Mouse (Mus musculus) right cerebral cortex, postnatal 36 days (tissue): ENCODE data around the gene Rab5c.

Experiments used
- DNase-seq, 2 experiments: peaks; one replicate each; pipeline ENCODE4 v3.0.0; 2022; ENCODE audit warnings: low spot score in 2 of 2, mixed read lengths in 1 of 2

Gene Rab5c

GRCm38 (mm10) chr11:100754021-100754692, 16.1 kb upstream of the Rab5c start:
- peak; percentile 64 to 82 for DNase-seq

DNA sequence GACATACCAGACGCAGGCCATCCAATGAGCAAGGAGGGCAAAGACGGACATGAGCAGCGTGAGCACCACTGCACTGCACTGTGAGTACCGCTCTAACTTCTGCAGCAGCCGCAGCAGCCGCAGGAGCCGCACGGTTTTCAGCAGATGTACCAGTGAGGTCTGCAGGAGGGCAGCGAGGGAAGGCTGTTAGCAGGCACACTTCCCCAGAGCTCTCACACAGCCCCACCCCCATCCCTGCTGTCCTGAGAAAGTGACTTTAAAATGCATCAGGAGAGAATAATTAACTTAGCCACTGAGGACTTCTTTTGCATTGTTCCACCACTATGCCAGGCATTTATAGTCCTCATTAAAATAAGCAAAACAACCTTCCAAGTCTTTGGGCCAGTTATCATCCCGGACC, 14.3 kb upstream of the Rab5c start:
- no peak for DNase-seq

- no peak for DNase-seq
Observed at GRCm38 (mm10) chr11:100750127-100750526, 12.1 kb upstream of the Rab5c start.

- DNase-seq = peak in 1 of 2 experiments; percentile 65
Observed at GRCm38 (mm10) chr11:100749469-100749868, 11.5 kb upstream of the Rab5c start.

DNA sequence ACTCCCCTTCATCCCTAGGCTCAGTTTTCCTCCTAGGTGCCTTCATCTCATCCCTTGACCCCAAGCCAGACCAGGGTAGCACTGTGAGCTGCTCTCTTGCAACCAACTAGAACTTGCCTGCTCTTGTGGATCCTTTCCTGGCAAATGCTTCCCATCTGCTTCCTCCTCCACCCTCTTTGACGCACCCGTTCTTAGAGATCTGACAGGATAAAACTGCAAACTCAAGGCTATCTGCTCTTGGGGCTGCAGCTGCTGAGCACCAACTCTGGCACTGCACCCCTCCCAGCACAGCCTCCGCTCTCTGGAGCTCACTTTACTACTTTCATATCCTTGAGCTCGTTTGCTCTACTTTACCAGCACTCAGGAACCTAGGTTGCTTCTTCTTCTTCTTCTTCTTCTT, 10.6 kb upstream of the Rab5c start:
- peak in 1 of 2 experiments; percentile 53 for DNase-seq

DNA sequence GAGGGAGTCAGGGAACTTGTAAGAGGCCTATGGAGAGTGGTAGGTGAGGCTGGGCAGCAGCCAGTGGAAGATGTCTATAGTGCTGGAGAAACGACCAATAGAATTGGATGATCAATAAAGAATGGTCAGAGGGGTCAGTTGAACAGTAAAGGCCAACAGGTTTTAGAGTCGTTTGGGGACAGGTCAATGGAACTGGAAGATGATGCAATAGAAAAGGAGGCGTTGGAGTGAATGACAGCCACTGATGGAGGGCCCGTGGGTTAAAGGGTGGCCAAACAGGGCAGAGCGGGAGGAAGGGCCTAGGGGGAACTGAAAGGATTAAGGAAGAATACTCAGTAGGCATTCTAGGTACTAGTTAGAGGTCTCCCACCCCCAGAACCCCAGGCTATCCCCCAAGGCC, 9.1 kb upstream of the Rab5c start:
- no peak for DNase-seq

GRCm38 (mm10) chr11:100746546-100746945, 8.5 kb upstream of the Rab5c start:
- DNase-seq = no peak

DNA sequence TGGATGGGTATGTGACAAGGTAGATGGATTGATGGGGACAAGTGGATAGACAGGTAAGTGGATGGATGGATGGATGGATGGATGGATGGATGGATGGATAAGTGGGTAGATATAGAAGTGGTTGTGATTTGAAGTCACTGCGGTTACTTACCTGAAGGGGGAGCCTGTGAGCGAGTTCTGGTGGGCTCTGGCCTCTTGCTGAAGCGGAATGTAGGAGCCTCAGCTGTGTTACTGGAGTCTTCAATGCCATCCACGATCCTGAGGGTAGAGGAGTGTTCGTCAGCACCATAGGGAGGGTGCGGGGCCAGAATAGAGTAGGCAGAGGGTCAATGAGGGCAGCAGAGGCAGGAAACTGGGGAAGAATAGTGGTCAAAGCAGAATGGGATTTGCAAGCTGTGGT, 7.1 kb upstream of the Rab5c start:
- no peak for DNase-seq

DNA sequence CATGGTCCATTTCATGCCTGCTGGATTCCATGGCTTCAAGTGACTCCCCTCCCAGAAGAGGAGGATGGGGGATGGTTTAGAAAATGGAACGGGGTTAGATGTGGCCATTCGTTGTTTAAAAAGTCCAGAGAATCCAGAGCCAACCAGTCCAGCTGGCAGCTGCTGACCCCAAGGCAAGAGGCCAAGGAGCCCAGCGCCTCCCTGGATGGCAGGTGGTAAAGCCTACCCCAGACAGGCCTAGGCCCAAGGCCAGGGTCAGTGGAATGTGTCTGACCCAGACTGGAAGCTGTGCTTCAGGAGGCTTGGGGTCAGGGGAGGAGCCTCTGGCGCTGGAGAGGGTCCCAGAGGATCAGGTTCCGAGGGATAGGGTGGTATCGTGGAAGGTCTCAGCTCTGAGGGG, 3.3 kb upstream of the Rab5c start:
- no peak for DNase-seq

GRCm38 (mm10) chr11:100738749-100739148, 734 bp upstream of the Rab5c start:
- no peak for DNase-seq

DNA sequence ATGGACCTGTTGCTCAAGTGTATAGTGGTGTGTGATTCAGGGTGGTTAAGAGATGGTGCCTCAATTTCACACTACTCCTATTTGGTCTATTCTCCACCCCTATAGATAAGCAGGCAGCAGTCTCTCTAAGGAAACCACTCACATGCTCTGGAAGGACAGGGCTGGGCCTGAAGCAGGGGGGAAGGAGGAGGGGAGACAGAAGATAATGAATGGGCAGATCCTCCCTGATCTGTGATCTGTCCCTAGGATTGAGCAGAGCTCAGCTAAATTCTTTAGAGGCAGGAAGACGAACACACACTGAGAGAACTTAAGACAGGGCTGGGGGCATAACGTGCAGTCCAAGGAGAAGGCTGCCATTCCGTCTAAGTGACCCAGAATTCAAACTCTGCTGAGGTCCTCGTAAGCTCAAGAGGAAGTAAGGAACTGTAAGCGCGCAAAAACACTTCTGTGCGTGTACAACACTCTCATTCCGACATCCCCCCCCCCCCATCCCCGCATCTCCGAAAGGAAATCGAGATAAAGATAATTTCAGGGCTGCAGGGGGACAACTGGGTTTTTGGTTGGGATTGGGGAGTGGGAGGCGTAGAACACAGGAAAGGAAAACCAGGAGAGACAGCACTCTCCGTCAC, 796 bp downstream of the Rab5c start:
- no peak for DNase-seq

- DNase-seq = no peak
Observed at GRCm38 (mm10) chr11:100736746-100737080, 1.3 kb downstream of the Rab5c start.

DNA sequence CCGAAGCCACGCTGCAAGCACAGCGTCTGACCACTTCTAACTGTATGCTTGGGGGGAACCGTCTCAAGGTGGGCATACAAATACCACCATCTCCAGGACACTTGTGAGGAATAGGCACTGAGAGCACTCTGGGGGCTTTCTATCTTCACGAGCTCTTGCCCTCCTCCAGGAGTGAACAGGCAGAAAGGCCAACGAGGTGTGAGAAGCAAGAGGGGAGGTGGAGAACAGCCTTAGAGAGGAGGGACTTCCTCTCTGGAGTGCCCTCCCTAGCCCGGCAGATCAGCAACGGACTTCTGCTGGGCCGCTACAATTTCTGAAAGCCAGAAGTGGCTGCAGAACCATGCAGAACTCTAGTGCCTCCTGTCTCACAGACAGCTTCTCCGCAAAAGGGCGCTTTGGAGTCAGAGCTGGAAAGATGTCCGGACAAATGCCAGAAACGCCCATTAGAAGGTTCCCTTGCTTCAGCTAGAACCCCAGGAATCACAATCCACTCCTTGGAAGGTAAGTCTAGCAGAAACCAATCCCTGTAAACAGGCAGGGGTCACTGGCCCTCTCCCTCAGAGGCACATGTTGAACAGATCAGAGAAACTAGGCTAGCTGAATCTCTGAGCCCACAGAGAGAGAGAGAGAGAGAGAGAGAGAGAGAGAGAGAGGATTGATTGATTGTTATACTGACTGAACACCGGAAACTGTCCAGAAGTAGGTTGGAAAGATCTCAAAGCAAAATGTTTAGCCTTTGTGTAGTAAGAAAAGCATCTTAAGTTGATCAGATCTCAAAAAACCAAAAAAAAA, 1.9 kb downstream of the Rab5c start:
- DNase-seq = no peak

DNA sequence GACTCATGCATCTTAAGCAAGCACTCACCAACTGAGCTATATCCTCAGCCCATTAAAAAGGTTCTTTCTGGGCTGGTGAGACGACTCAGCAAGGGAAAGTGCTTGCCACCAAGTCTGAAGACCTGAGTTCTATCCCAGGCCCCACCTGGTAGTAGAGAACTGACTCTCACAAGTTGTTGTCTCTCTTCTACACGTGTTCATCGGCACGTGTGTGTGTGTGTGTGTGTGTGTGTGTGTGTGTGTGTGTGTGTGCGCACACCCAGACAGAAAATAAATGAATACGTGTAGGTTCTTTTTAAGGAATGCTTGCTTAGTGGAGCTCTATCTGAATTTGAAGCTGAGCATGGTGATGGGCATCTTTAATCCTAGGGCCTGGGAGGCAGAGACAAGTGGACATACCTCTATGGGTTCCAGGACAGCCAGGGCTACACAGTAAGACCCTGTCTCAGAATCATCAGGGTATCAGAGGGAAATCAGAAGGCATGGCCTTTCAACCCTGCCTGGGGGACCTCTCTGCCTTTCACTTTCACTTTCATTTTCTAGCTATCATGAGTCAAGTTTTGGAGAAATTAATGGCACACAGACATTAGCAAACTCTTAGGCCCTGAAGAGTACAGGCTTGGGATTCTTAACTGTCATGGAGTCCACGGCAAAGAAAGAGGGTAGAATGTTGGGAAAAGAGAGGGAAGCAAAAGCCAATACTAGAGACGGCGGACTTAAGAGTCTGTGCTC, 2.7 kb downstream of the Rab5c start:
- DNase-seq = no peak

GRCm38 (mm10) chr11:100730477-100731205, 7.4 kb downstream of the Rab5c start:
- DNase-seq = no peak

- no peak for DNase-seq
Observed at GRCm38 (mm10) chr11:100729976-100730375, 8.0 kb downstream of the Rab5c start.

- DNase-seq = no peak
Observed at GRCm38 (mm10) chr11:100728601-100729000, 9.4 kb downstream of the Rab5c start.

- DNase-seq = no peak
Observed at GRCm38 (mm10) chr11:100727201-100727600, 10.8 kb downstream of the Rab5c start.

DNA sequence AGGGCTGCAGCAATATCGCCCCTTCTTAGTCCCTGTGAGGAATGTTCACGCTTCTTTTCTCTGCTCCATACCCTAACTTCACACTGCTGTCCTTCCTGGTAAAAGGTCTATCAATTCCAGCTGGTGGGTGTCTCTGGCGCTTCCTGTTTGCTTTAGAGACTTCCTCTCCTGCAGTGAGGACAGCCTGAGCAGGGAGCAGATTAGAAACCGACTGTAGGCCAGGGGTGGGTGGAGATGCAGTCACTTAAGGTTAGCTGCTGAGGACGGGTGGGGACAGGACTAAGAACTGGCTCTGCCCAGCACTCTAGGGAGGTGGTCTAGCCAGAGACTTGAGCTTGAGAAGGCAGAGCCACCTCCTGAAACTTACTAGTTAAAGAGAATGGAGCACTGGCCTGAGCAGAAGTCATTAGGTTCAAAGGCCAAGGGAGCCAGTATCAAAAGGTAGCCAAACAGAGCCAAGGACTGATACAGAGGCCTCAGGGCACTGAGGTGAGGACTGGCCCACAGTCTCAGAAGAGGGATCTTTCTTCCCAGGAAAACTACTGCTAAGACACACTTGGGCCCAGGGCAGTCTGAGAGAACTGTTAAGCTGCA, 13.0 kb downstream of the Rab5c start:
- no peak for DNase-seq

DNA sequence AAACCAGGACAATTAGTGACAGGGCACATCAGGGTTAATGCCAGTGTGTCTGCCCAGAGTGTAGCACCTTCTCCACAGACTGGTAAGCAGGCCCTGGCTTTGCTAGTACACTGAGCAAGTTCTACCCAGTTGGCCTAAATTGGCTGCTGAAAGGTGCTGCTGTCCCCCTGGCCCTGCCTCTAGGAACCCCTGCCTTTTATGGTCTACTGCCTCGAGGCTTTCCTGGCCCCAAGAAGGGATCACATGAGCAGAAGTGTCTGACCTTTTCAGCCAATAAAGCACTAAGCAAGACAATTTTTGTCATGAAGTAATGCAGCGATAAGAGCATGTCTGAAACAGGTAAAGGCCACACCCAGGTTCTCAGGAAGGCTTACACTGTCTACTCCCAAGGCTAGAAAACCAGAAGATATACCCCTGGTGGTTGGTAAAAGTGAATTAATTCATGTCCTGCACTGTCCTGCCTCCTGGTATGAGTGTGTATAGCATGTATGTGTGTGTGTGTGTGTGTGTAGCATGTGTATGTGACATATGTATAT, 15.5 kb downstream of the Rab5c start:
- no peak for DNase-seq
